Mouse (Mus musculus): Measurements from ENCODE around the gene Timm8a2.

Timm8a2 gene

GRCm38 (mm10) chr14:122034451-122034850, at the start of gene Timm8a2:
Timm8a2 (plus strand) TSS chr14:122034674.
- peak; percentile 67 for DNase-seq (ENCODE audit: low read depth, low spot score)

GRCm38 (mm10) chr14:121985477-121985876, 49.0 kb upstream of the Timm8a2 start:
- no peak for DNase-seq (ENCODE audit: low read depth, low spot score)

- DNase-seq (ENCODE audit: low read depth, low spot score) = no peak
Measured at GRCm38 (mm10) chr14:121986028-121986427, 48.4 kb upstream of the Timm8a2 start.

GRCm38 (mm10) chr14:121987287-121987686, 47.2 kb upstream of the Timm8a2 start:
- no peak for DNase-seq (ENCODE audit: low read depth, low spot score)

GRCm38 (mm10) chr14:121987691-121988090, 46.8 kb upstream of the Timm8a2 start:
- no peak for DNase-seq (ENCODE audit: low read depth, low spot score)

GRCm38 (mm10) chr14:121989331-121989730, 45.1 kb upstream of the Timm8a2 start:
- DNase-seq (ENCODE audit: low read depth, low spot score) = no peak

- DNase-seq (ENCODE audit: low read depth, low spot score) = no peak
Measured at GRCm38 (mm10) chr14:121989869-121990268, 44.6 kb upstream of the Timm8a2 start.

GRCm38 (mm10) chr14:121990897-121991296, 43.6 kb upstream of the Timm8a2 start:
- no peak for DNase-seq (ENCODE audit: low read depth, low spot score)

- DNase-seq (ENCODE audit: low read depth, low spot score) = no peak
Measured at GRCm38 (mm10) chr14:121991921-121992320, 42.6 kb upstream of the Timm8a2 start.

GRCm38 (mm10) chr14:121992395-121993280, 41.8 kb upstream of the Timm8a2 start:
- DNase-seq (ENCODE audit: low read depth, low spot score) = no peak

GRCm38 (mm10) chr14:121993616-121994015, 40.9 kb upstream of the Timm8a2 start:
- DNase-seq (ENCODE audit: low read depth, low spot score) = no peak

GRCm38 (mm10) chr14:121994171-121994700, 40.2 kb upstream of the Timm8a2 start:
- no peak for DNase-seq (ENCODE audit: low read depth, low spot score)

GRCm38 (mm10) chr14:121994846-121995556, 39.5 kb upstream of the Timm8a2 start:
- no peak for DNase-seq (ENCODE audit: low read depth, low spot score)

- DNase-seq (ENCODE audit: low read depth, low spot score) = no peak
Measured at GRCm38 (mm10) chr14:121995557-121995870, 39.0 kb upstream of the Timm8a2 start.

GRCm38 (mm10) chr14:121996786-121997185, 37.7 kb upstream of the Timm8a2 start:
- DNase-seq (ENCODE audit: low read depth, low spot score) = no peak

GRCm38 (mm10) chr14:121999455-121999854, 35.0 kb upstream of the Timm8a2 start:
- DNase-seq (ENCODE audit: low read depth, low spot score) = no peak

- DNase-seq (ENCODE audit: low read depth, low spot score) = no peak
Measured at GRCm38 (mm10) chr14:122000346-122001105, 33.9 kb upstream of the Timm8a2 start.

- no peak for DNase-seq (ENCODE audit: low read depth, low spot score)
Measured at GRCm38 (mm10) chr14:122002224-122002623, 32.2 kb upstream of the Timm8a2 start.

- DNase-seq (ENCODE audit: low read depth, low spot score) = no peak
Measured at GRCm38 (mm10) chr14:122003812-122004211, 30.7 kb upstream of the Timm8a2 start.

- DNase-seq (ENCODE audit: low read depth, low spot score) = no peak
Measured at GRCm38 (mm10) chr14:122008261-122008660, 26.2 kb upstream of the Timm8a2 start.

- DNase-seq (ENCODE audit: low read depth, low spot score) = no peak
Measured at GRCm38 (mm10) chr14:122009502-122009901, 25.0 kb upstream of the Timm8a2 start.

GRCm38 (mm10) chr14:122010301-122010700, 24.2 kb upstream of the Timm8a2 start:
- no peak for DNase-seq (ENCODE audit: low read depth, low spot score)

All from ZHBTc4 (cell line).